Mouse (Mus musculus): ENCODE data around the gene Fyb. TPM values are rescaled to one million over a fixed set of nuclear protein-coding genes. Genes with fewer than 3 reads are reported as not detected.

The Fyb gene
- polyA plus RNA-seq, 1 experiment: 190 TPM

GRCm38 (mm10) chr15:6616382-6617149 is 93.9 kb downstream of the Fyb start:
- Histone ChIP-seq H3K4me3 (ENCODE audit: insufficient read depth, poor library complexity, severe bottlenecking) (no peak overlapping the region), H3K79me3 (ENCODE audit: low read depth) (no peaks in the 10 kb centered on the region), H3ac (ENCODE audit: control insufficient read depth, insufficient read length, low read depth) (no peak overlapping the region), H3K79me2 (ENCODE audit: control insufficient read depth, insufficient read depth) (no peaks in the 10 kb centered on the region), H3K27me3 (ENCODE audit: control insufficient read depth, insufficient read depth, insufficient read length) (no peaks in the 10 kb centered on the region), H3K36me3 (ENCODE audit: control insufficient read depth, insufficient read depth) (no peaks in the 10 kb centered on the region)
- TF ChIP-seq CTCF (IDR thresholded peaks at IDR 0.05; ENCODE audit: control insufficient read depth, insufficient read depth, insufficient read length) (no peak), MYOG (IDR thresholded peaks at IDR 0.05; ENCODE audit: control insufficient read depth, extremely low read depth, insufficient read length) (no peak), FOSL1 (IDR thresholded peaks at IDR 0.05; ENCODE audit: insufficient read depth, low read length, poor library complexity, severe bottlenecking) (no peak), MYOD1 (IDR thresholded peaks at IDR 0.05; ENCODE audit: control insufficient read depth, insufficient read length, low read depth) (no peak), CEBPB (IDR thresholded peaks at IDR 0.05; ENCODE audit: low read depth) (no peak), MAX (IDR thresholded peaks at IDR 0.05) (no peak), USF1 (IDR thresholded peaks at IDR 0.05; ENCODE audit: low read depth) (no peak)

DNA sequence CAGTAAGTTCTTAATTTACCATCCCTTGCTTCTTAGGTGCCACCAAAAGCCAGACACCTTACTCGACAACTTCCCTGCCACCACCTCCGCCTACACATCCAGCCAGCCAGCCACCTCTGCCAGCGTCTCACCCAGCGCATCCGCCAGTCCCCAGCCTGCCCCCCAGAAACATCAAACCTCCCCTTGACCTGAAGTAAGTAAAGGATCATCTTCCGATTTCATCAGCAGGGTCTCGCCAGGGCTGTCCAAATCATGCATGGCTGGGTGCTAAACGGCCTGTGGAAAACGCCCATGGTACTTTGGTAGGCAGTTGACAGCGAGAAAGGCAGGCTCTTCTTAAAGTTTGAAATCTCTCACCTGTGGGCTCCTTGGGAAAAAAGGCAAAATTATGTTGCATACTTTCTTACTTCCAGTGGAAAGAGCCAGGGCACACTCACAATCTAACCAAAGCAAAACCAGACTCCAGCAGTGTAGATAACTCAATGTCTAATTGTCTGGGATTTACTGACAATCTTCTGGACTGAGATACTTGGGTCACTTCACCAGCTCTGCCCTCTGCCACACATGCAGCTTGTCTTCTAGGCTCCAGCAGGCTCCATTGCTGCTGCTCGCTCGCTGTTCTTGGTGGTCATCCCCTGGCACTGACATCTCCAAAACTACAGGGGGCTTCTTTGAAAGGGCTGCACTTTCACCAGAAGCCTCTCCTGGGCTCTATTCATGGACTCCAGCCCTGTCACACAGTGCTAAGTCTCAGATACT is 97.1 kb downstream of the Fyb start:
- Histone ChIP-seq H3ac (ENCODE audit: control insufficient read depth, insufficient read length, low read depth) (no peak overlapping the region), H3K4me3 (ENCODE audit: insufficient read depth, poor library complexity, severe bottlenecking) (no peak overlapping the region), H3K79me2 (ENCODE audit: control insufficient read depth, insufficient read depth) (no peaks in the 10 kb centered on the region), H3K36me3 (ENCODE audit: control insufficient read depth, insufficient read depth) (no peaks in the 10 kb centered on the region), H3K27me3 (ENCODE audit: control insufficient read depth, insufficient read depth, insufficient read length) (no peaks in the 10 kb centered on the region), H3K79me3 (ENCODE audit: low read depth) (no peaks in the 10 kb centered on the region)
- TF ChIP-seq CTCF (IDR thresholded peaks at IDR 0.05; ENCODE audit: control insufficient read depth, insufficient read depth, insufficient read length) (no peak), MAX (IDR thresholded peaks at IDR 0.05) (no peak), CEBPB (IDR thresholded peaks at IDR 0.05; ENCODE audit: low read depth) (no peak)

GRCm38 (mm10) chr15:6622512-6622911 is 99.9 kb downstream of the Fyb start:
- Histone ChIP-seq H3K4me3 (ENCODE audit: insufficient read depth, poor library complexity, severe bottlenecking) (no peak overlapping the region), H3ac (ENCODE audit: control insufficient read depth, insufficient read length, low read depth) (no peak overlapping the region), H3K27me3 (ENCODE audit: control insufficient read depth, insufficient read depth, insufficient read length) (no peaks in the 10 kb centered on the region), H3K79me3 (ENCODE audit: low read depth) (no peaks in the 10 kb centered on the region), H3K36me3 (ENCODE audit: control insufficient read depth, insufficient read depth) (no peaks in the 10 kb centered on the region), H3K79me2 (ENCODE audit: control insufficient read depth, insufficient read depth) (no peaks in the 10 kb centered on the region)
- no peak for TF ChIP-seq MAX (IDR thresholded peaks at IDR 0.05)
- TF ChIP-seq MYOD1 (IDR thresholded peaks at IDR 0.05; ENCODE audit: control insufficient read depth, insufficient read length, low read depth): no peak
- no peak for TF ChIP-seq CEBPB (IDR thresholded peaks at IDR 0.05; ENCODE audit: low read depth)
- TF ChIP-seq CTCF (IDR thresholded peaks at IDR 0.05; ENCODE audit: control insufficient read depth, insufficient read depth, insufficient read length): peak; percentile 55

DNA sequence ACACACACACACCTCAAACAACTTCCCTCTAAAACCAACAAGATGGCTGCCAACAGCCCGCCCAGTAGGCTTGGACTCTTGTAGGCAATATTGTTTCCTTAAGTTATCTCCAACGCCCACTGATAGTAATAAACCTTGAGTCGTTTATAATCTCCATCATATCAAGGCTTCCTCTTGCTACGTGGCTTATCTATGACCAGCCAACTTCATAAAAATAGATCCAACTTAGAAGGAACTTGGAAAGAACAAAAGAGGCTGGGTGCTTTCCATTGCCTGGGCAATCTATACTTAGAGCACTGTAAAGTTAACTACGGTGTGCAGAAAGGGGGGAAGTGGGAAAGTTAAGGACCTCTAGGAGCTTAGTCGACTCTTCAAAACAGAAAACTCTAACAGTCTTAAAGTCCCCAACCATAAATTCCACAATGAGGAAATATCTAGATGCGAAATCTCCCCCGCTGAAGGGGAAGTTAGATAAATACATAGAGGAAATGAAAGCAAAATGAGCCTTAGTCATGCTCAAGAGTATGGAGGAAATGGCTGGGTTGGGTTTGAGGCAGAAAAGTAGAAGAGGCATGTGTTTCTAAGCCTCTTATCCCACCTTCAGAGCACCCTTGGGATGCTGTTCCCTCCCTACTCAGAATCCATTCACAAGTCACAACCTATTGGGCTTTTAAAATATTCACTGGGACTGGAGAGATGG is 101.0 kb downstream of the Fyb start:
- Histone ChIP-seq H3K27me3 (ENCODE audit: control insufficient read depth, insufficient read depth, insufficient read length) (no peaks in the 10 kb centered on the region), H3K36me3 (ENCODE audit: control insufficient read depth, insufficient read depth) (no peaks in the 10 kb centered on the region), H3K79me3 (ENCODE audit: low read depth) (no peaks in the 10 kb centered on the region), H3K4me3 (ENCODE audit: insufficient read depth, poor library complexity, severe bottlenecking) (no peak overlapping the region), H3K79me2 (ENCODE audit: control insufficient read depth, insufficient read depth) (no peaks in the 10 kb centered on the region), H3ac (ENCODE audit: control insufficient read depth, insufficient read length, low read depth) (no peak overlapping the region)
- TF ChIP-seq MAX (IDR thresholded peaks at IDR 0.05) (no peak), MYOD1 (IDR thresholded peaks at IDR 0.05; ENCODE audit: control insufficient read depth, insufficient read length, low read depth) (no peak), FOSL1 (IDR thresholded peaks at IDR 0.05; ENCODE audit: insufficient read depth, low read length, poor library complexity, severe bottlenecking) (no peak), MYOG (IDR thresholded peaks at IDR 0.05; ENCODE audit: control insufficient read depth, extremely low read depth, insufficient read length) (no peak), CEBPB (IDR thresholded peaks at IDR 0.05; ENCODE audit: low read depth) (no peak), USF1 (IDR thresholded peaks at IDR 0.05; ENCODE audit: low read depth) (no peak), CTCF (IDR thresholded peaks at IDR 0.05; ENCODE audit: control insufficient read depth, insufficient read depth, insufficient read length) (no peak)

DNA sequence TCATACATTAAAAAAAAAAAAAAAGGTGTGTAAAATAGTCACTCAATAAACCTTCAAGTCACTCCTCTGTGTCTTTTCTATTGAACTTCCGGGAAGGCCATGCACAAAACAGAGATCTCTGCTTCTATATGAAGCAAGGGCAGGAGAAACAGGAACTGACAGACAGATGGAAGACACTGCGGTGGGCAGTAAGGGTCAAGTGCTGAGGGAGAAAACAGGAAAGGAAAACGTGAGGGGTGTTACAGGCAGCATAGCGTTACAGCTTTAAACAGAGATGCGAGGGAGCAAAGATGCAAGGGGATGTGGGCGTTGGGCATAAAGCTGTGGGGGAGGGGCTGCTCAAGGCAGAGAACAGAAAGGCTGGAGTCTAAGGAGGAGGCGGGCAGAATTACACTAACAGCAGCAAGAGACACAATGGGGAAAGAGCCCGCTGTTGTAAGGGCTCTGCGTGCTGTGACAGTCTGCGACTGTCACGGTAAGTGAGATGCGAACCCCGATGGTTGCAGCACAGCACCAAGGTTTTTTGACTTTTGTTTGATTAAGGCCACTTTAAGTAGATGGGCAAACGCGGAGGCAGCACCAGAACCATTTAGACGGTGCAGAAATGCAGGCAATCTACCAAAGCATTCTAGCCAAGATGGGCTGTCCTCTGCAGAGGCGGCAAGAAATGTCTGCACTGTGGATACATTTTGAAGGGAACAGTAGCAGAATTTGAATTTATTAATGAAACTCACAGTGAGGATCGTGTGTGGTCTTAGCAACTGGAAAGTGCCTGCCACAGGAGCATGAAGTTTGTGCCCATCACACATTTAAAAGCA is 101.9 kb downstream of the Fyb start:
- no peak overlapping the region for H3K4me3 ChIP-seq (ENCODE audit: insufficient read depth, poor library complexity, severe bottlenecking)
- H3K79me2 ChIP-seq (ENCODE audit: control insufficient read depth, insufficient read depth): no peaks in the 10 kb centered on the region
- H3ac ChIP-seq (ENCODE audit: control insufficient read depth, insufficient read length, low read depth): no peak overlapping the region
- no peaks in the 10 kb centered on the region for H3K36me3 ChIP-seq (ENCODE audit: control insufficient read depth, insufficient read depth)
- no peaks in the 10 kb centered on the region for H3K27me3 ChIP-seq (ENCODE audit: control insufficient read depth, insufficient read depth, insufficient read length)
- no peaks in the 10 kb centered on the region for H3K79me3 ChIP-seq (ENCODE audit: low read depth)
- no peak for TF ChIP-seq FOSL1 (IDR thresholded peaks at IDR 0.05; ENCODE audit: insufficient read depth, low read length, poor library complexity, severe bottlenecking)
- no peak for TF ChIP-seq MAX (IDR thresholded peaks at IDR 0.05)
- TF ChIP-seq USF1 (IDR thresholded peaks at IDR 0.05; ENCODE audit: low read depth): no peak
- no peak for TF ChIP-seq MYOG (IDR thresholded peaks at IDR 0.05; ENCODE audit: control insufficient read depth, extremely low read depth, insufficient read length)
- no peak for TF ChIP-seq MYOD1 (IDR thresholded peaks at IDR 0.05; ENCODE audit: control insufficient read depth, insufficient read length, low read depth)
- TF ChIP-seq CTCF (IDR thresholded peaks at IDR 0.05; ENCODE audit: control insufficient read depth, insufficient read depth, insufficient read length): no peak
- TF ChIP-seq CEBPB (IDR thresholded peaks at IDR 0.05; ENCODE audit: low read depth): no peak
